Mouse (Mus musculus) layer of hippocampus, adult 18-20 months (tissue): ENCODE measurements around the gene Fpr2. TPM values are rescaled to one million over a fixed set of nuclear protein-coding genes. Genes with fewer than 3 reads are reported as not detected.
"Not testable (repeated sequence)": the region's sequence is repeated elsewhere in the genome, so short reads cannot be mapped to it uniquely, and the experiment has no call there.

Experiments used
- DNase-seq, 2 experiments: peaks; one replicate each; pipeline ENCODE4 v3.0.0; 2022; ENCODE audit warnings: low spot score in 2 of 2
- long read RNA-seq: library from polyadenylated mRNA; stranded (forward); transcript quantifications from one replicate; pipeline ENCODE4 v2.0.0, GENCODE M21; 2021
- total RNA-seq, 2 experiments: library from RNA; stranded (reverse); gene quantifications; 2 replicates each; pipeline ENCODE4 v1.2.3; 2021

Fpr2 gene
- total RNA-seq = not detected
- long read RNA-seq = 0 reads

DNA sequence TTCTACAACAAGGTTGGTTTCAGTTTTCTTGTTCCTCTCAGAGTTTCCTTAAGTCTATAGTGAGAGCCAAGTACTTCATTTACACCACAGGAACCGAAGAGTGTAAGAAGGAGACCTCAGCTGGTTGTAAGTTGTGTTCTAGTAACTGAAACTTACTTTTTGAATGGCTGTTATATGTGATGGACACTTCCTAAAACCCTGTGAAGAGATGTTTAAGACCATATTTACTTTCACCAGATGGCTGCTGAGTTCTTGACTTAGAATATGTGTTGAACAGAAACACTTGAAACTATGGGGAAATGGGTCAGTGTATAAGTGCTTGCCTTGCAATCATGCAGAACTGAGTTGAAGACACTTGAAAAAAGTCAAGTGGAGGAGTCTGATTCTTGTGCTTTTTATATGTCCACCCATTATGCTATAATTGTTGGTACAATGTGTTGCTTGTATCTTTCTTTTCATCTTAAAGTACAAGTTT, at the start of gene Fpr2, which contains the start of gene Fpr3:
TSS of gene Fpr2 (plus strand) at position 51 of the 475 bp plus-strand sequence.
TSS of gene Fpr3 (plus strand) at position 79 of the 475 bp plus-strand sequence.
- no peak for DNase-seq

DNA sequence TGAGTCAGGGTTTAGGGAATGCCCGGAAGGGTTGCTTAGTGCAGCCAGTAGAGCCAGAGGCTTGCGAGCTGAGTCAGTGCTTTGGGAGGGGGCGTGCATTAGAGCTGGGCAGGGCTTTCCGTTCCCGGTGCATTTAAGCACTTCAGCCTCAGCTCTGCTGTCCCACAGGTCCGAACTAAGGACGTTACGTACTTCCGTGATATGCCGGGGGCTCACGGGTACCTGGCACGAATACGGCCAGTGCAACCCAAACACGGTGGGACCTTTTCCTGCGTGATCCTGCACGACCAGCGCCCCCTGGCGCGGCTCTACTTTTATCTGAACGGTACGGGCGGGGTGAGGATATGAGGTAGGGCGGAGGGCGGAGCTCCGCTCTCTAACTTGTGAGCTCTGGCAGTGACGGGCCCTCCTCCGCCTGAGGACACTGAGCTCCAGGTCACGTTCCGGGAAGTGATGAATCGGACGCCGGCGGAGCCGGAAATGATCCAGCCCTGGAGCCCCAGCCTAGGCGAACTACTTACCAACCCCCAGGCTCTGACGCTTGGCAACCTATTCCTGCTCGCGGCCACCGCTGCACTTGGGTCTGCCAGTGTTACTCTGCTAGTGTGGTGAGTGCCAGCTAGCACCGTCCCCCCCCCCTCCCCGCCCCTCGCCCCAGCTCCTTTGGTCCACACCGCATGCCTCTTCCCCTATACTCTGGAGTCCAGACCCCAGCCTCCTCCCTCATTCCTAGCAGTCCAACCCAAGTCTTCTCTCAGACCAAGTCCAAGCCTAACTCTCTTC, 49.5 kb upstream of the Fpr2 start:
- DNase-seq = peak; percentile 93 to 97

DNA sequence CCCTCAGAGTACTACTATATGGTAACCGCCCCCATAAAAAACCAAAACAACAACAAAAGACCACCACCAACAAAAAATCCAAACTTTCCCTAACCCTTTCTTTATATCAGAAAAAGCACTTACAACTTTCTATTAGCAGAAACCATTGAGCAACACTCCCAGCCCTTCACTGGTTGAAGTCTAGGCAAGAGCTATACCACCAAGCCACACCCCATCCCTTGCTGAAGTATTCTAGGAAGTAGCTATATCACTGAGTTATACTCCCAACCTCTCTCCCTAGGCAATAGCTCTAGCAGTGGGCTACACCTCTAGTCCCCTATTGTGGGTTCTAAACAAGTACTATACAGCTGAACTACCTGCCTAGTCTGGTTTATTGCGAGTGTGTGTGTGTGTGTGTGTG, 48.3 kb upstream of the Fpr2 start:
- DNase-seq = no peak

DNA sequence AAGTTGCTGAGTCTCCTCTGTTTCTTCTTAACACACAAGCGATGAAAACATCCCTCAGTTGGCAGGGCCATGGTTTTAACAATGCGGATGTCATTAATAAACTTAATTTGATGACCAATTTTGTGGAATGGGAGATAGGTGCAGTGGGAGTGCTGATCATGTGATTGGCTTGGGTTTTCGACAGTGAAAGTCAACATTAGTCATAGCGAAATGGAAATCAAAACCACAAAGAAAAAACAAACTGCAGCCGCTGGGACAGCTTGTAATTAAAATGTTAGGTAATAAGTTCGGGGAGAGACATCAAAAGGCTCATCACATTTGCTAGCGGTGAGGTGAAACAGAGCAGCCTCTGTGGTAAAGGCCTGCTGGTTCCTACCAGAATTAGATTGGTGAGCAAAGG, 46.8 kb upstream of the Fpr2 start:
- DNase-seq = no peak

DNA sequence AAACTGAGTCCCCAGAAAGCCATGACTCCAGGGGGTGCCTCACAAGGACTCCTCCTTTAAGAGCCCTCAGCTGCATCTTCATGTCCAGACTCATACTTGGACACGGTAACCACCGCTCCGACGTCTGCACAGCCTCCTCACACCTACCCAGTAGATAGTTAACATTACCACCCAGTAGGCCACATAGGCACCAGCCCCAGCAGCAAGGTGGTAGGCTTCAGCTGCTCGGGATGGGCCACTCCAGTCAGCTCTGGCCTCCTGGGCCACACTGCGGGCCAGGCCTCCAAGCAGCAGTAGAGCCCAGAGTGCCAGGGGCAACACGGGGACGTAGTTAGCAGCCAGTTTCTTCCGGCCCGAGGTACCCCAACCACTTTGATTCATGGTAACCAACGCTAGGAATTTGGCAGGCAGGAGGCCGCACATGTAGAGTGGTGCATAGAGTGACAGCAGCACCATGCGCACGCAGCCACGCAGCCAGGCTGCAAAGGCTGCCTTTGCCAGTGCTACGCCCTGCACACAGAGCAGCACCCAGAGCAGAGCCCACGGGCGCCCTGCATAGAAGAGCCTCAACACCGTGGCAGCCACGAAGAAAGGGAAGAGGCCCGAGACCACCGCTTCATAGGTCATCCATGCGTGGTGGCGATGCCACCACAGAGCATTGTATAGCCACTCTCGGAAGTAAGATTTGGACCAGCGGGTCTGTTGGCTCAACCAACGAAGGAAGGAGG, 43.9 kb upstream of the Fpr2 start:
- DNase-seq = no peak

DNA sequence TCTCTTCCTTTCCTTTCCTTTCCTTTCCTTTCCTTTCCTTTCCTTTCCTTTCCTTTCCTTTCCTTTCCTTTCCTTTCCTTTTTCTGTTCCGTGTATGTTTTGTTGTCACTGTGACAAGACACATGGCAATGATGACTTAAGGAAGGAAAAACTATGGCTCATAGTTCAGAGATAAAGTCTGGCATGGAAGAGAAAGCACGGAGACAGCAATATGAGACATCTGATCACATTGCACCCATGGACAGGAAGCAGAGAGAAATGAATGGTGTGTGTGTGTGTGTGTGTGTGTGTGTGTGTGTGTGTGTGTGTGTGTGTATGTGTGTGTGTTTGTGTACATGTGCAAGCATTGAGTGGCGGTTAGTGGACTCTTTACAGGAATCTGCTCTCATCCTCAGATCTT, 43.0 kb upstream of the Fpr2 start:
- DNase-seq = not testable (repeated sequence)

DNA sequence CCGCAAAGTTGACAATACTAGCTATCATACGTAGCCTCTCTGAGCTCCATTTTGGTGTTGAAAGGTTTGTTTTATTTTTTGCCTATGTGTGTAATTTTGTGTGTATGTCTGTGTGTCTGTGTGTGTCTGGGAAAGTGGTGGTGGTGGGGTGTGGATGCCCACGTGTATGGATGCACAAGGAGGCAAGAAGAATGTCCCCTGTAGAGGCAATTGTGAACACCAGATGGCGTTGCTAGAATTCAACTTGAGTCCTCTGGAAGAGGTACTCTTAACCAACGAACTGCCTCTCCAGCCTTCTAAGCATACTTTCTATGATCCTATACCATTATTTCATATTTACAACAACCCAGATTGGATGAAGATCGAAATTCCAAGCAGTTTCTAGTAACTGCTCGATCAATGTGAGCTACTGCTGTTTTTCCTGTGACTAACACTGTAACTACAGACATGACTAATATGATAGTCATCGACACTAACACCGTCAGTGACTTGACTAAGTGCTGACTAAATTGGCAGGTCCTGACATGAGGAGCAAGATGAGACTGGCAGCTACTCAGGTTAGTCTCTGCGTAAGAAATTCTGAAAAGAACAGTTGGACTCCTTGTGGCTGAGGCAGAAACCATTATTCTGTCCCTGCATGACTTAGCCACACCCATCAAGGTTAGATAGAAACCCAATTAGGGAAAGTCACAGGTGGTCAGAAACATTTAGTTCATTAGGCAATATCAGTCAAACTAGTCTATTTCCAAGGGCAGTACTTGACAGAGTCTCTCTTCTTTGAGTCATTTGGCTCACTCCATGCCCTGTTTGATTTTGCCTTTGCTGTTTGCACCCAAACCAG, 42.2 kb upstream of the Fpr2 start:
- no peak for DNase-seq

DNA sequence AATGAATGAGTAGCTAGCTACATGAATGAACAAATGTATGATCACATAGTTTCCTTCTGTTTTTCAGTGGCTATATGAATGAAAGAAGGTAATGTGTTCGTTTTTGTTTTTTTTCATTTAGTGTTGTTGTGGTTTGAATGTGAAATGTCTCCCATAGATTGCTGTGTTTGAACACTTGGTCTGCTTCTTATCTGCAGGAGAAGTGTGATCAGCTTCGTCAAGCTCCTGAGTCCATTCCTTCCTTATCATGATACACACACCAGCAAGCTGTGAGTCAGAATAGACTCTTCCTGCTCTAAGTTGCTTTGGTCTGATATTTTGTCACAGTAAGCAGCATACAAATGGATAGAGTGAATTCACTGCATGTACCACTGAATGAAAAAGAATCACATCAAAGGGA, 38.6 kb upstream of the Fpr2 start:
- DNase-seq = no peak

DNA sequence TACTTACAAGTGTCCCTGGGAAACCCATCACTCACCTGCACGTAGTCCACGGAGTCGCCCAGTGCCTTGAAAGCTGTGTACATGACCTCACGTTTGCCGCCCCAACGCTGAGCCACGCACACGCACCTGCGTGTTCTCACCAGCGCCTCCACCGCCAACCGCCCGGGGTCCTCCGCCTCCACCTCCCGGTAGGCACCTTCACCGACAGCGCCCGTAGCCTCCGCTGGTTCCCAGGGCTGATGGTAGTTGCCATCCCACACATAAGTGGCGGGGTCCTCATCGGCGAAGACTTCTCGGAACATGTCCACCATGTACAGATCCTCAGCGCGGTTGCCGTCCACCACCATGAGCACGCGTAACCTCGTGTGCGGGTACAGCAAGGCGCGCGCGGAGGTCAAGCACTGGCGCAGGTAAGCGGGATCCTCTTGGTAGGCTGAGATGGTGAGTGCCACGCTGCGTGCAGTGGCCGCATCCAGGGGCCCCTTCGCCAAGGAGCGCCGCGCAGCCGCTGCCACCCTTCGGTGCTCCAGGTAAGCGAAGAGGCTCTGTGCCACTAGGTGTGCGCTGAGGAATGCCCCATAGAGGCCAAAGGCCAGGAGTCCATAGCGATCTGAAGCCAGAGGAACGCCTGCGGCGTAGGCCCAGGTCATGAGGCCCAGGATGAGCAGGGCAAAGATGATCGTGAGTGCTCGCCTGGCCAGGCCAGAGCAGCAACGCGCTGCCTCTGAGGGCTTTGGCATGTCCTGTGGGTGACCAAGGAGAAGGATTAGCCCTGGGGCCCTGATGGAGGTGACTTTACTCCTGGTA, 37.5 kb upstream of the Fpr2 start:
- DNase-seq = no peak

DNA sequence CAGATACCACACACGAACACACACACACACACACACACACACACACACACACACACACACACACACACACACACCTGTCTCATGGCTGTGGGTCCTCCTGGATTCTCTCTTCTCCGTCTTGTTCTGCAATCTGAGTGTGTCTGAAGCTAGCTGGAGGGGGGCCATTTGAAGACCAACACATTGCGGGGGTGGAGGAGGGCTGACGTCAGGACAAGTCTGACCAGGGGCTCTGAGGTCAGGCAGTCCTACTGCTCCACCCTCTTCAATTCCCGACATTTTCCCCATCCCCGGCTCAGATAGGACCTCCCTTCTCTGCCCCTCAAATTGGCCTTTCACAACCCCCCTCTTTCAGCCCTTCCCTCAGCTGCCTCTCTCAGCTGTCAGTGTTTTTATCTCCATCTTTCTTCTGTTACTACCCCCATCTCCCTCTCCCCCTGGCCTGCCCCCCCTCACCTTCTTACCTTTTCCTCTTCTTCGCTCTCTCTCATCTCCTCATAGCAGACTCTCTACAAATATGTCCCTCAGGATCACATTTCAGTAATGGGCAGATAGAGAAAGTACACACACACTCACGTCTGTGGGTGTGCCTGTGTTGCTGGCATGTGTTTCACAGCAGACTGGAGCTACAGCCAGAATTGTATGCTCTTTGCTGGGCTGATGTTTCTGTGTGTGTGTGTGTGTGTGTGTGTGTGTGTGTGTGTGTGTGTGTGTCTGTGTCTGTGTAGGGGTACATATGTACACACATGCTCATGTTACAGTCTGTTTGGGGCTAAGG, 32.4 kb upstream of the Fpr2 start, which contains the start of gene Has1:
TSS of gene Has1 (minus strand) at position 142 of the 775 bp plus-strand sequence.
- no peak for DNase-seq

DNA sequence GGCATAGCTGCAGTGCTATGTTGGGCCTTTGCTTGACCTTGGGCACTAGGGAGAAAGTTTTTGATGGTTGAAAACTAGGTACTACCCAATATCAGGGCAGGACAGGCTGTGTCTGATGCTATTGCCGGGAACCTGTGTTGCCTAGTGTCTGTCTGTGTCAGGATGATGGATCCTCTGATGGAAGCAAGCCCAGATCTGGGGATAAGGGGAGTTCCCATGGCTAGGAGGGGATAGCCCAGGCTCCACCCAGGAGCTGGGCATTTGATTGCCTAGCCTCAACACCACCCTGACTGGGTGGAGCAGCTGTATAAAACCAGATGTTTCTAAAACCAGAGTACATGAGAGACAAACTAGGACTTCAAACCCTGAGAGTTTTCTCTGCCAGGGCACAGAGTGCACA, 31.0 kb upstream of the Fpr2 start:
- no peak for DNase-seq

DNA sequence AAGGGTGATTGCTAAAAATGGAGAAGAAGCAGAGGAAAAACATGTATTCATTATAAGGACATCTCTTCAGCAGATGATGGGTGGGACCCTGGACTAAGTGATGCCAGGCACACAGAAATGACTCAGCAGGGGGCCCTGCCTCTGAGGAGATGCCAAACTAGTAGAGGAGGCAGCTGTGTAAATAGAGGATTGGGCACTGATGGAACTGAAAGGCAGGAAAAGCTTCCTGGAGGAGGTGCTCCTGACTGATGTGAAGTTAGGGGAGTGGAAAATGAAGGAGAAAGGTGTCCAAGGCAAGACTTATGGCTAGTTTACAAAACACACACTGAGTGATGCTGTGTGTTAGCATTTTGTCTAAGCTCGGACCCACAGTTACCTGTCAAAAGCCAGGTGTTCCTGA, 30.2 kb upstream of the Fpr2 start:
- DNase-seq = no peak

DNA sequence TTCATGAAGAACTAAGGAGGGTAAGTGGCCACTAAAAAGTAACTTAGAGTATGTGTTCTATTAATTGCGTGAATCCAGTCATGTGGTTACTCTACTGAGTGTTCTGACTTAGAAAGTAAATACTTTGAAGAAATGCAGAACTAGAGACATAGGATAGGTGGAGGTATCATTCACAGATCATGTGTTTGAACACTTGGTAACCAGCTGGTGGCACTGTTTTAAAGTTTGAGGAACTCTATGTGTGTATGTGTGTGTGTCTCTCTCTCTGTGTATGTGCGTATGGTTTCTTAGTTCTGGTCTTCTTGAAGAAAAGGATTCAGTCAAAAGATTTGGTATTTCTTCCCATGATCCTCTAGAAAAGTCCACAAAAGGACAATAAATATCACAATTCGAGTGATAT, 27.5 kb upstream of the Fpr2 start:
- no peak for DNase-seq

DNA sequence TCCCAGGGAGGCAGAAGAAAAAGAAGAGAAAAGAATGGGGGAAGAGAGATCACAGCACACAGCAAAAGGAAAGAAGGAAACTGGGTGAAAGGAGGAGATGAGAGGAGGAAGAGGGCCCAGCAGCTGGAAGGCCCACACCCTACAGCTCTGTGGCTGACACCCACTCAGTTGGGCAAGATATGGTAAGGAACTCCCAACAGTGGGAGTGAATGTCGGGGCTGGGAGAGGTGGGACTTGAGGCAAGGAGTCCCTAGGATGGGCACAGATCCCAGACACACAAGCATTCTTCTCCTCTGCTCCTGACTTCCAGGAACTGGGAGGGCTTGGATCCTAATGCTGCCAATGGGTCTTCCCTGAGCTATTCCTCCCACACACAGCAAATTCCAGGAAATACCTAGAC, 25.3 kb upstream of the Fpr2 start:
- DNase-seq = no peak

DNA sequence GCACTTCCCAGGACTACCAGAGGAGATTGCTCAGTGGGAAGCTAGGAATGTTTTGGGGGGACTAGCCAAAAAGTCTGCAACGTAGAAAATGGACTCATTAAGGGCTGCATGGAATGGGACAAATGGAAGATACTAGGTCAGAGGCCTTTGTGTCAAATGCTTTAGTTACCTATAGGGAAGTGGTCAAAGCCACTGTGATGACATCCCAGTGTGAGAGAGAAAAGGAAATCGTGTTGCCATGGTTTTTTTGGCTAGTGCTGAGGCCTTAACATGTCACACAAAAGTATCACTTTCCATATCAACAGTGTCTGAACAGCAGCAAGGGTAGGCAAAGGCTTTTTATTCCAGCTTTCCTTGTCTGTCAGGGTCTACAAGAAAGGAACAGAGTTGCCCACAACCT, 22.5 kb upstream of the Fpr2 start:
- DNase-seq = no peak

DNA sequence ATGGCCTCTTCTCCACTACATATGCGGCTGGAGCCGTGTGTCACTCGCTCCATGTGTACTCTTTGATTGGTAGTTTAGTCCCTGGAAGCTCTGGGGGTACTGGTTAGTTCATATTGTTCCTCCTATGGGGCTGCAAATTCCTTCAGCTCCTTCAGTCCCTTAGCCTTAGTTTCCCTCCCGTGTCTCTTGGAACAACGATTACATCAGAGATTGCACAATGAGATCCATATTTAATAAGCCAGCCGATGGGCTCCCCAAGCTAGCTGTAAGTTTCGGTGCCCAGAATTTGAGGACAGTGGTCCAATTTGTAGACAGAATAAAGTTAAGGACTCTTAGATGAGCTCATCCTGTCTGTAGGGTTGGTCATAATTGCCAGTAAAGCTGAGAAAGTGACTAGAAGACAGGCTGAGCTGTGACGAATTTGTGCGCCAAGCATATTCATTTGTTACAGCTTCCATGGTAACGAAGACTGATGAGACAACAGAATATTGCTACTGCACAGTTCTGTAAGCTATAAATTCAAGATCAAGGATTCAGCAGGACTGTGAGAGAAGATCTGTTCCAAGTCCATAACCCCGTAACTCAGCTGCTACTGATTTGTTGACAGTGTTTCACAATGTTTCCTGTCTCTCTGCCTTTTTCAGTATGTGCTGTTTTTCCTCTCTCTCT, 20.7 kb upstream of the Fpr2 start:
- DNase-seq = peak in 1 of 2 experiments; percentile 30

DNA sequence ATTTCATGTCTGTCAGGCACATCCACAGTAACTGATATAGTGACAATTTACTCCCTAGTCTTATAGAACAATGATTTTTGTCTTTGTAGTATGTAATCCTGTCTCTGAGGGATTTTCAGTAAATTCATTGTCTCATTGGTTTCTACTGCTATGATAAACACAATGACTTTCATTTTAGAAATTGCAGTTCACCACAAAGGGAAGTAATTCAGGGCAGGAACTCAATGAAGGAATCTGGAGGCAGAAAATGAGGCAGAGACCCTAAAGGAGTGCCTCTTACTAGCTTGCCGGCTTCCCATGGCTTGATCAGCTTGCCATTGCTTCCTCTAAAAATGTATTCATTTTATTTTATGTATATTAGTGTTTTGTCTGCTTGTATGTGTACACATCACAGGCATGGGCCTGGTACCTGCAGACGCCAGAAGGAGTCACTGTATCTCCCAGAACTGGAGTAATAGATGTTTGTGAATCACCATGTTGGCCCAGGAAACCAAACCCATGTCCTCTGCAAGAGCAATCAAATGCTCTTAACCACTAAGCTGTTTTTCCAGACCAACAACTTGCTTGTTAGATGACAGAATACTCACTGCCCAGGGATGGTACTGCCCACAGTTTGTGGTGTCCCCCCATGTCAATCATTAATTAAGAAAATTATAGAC, 16.6 kb upstream of the Fpr2 start:
- DNase-seq = no peak

DNA sequence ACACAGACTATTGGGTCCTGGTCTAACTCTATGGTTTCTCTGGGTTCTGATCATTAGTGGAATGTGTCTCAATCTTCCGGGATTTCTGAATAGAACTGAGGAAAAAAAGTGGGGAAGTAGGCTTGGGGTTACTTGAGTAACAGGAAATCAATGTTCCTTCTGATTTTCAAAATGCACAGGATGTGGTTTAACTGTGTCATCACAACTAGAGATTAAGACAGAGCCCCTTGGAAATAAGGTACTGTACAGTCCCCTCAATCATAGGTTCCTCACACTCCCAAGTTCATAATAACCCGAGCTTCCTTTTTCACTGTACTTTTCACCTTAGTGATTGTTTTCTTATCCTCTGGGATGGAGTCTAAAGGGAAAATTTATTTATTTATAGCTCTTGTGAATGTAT, 15.9 kb upstream of the Fpr2 start:
- DNase-seq = no peak

DNA sequence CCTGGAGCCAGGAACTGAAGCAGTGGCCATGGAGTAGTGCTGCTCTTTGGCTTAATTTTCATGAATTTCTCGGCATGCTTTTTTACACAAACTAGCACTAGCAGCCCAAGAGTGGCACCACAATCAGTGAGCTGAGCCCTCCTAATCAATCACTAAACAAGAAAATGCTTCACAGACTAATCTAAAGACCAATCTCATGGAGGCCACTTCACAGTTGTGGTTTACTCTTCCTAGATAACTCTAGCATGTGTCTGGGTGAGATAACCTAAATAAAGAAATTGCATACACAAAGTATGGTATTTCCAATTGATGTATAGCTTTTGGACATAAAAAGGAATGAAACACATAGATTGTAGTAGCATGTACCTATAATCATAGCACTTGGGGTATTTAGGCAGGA, 8.3 kb upstream of the Fpr2 start:
- no peak for DNase-seq
